Mouse (Mus musculus) ES-Bruce4 (cell line): ENCODE results near the gene Ttll1. TPM values are rescaled to one million over a fixed set of nuclear protein-coding genes. Genes with fewer than 3 reads are reported as not detected.
A peak's percentile ranks its signal among the peaks of the same experiment; 100 is the strongest.

Experiments
- H3K27ac ChIP-seq: 2 replicates; pipeline ENCODE4 v1.5.1; 2012; ENCODE audit warnings: low read length, inconsistent platforms; ENCODE audit not compliant: insufficient read depth
- H3K27me3 ChIP-seq: 2 replicates; pipeline ENCODE4 v1.6.1; 2012; ENCODE audit warnings: mild to moderate bottlenecking, low read length, inconsistent platforms; ENCODE audit not compliant: control insufficient read depth, poor library complexity, insufficient read depth, severe bottlenecking
- H3K36me3 ChIP-seq: 2 replicates; pipeline ENCODE4 v1.6.1; 2012; ENCODE audit warnings: inconsistent platforms, mild to moderate bottlenecking, low read length, moderate library complexity; ENCODE audit not compliant: control insufficient read depth, poor library complexity, insufficient read depth, severe bottlenecking
- H3K4me1 ChIP-seq: one replicate; pipeline ENCODE4 v1.8.1; 2011; ENCODE audit warnings: low read length; ENCODE audit not compliant: control insufficient read depth, insufficient read depth
- H3K4me3 ChIP-seq: 2 replicates; pipeline ENCODE4 v1.5.1; 2011; ENCODE audit warnings: low read depth, mild to moderate bottlenecking, low read length
- H3K9ac ChIP-seq: 2 replicates; pipeline ENCODE4 v1.6.1; 2012; ENCODE audit warnings: low read depth, mild to moderate bottlenecking, inconsistent platforms; ENCODE audit not compliant: poor library complexity, severe bottlenecking
- H3K9me3 ChIP-seq: replicated peaks from 2 replicates; pipeline ENCODE4 v1.6.1; 2012; ENCODE audit warnings: mild to moderate bottlenecking, low read length, inconsistent platforms; ENCODE audit not compliant: control insufficient read depth, poor library complexity, insufficient read depth, severe bottlenecking
- CTCF ChIP-seq: IDR thresholded peaks from one replicate; pipeline ENCODE4 v1.8.1; 2011; ENCODE audit warnings: low read depth, low read length
- EP300 ChIP-seq: IDR thresholded peaks from 2 replicates; pipeline ENCODE4 v1.6.1; 2011; ENCODE audit warnings: low read depth, low read length; ENCODE audit not compliant: insufficient read depth
- POLR2A ChIP-seq: IDR thresholded peaks from one replicate; pipeline ENCODE4 v1.8.1; 2011; ENCODE audit warnings: low read length; ENCODE audit not compliant: insufficient read depth
- polyA plus RNA-seq: library from polyadenylated mRNA; stranded (reverse); fragments of >200 nt; gene quantifications from 2 replicates; pipeline ENCODE4 v1.2.4, GENCODE M21; 2011; ENCODE audit warnings: low read depth; ENCODE audit not compliant: missing spikeins, insufficient read depth, insufficient read length

Gene Ttll1
- polyA plus RNA-seq, 1 experiment = 13.6 TPM

DNA sequence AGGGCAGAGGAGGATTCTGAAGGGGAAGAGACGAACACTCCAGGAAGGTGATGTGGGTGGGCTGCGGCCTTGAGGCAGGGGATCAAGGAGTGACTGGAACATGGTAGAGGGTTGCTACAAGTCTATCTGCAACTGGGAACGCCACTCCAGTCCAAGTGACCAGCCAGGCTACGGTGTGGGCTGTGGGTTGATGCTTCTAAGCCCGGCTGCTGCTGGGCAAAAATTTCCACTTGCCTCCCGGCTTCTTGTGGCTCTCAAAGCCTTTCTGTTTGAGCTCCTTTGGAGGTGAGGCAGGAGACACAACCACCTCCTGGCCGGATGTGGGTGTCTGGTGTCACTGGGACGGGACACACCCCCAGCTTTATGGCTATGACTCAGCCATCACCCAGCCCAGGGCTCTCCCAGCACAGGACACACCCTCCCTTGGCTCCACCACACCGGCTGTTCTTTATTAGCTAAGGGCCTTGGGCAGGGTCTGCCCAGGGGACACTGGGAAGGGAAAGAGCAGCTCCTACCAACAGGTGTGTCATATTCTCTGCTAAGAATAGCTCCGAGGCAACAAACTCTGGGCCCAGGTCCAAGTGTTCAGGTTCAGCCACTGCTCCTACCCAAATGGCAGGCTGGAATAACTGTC is 36.7 kb downstream of the Ttll1 start:
- Histone ChIP-seq H3K27ac (no peak overlapping the region), H3K4me1 (peaks cover 6% of the 10 kb centered on the region), H3K4me3 (no peak overlapping the region), H3K9ac (no peak overlapping the region), H3K27me3 (no peaks in the 10 kb centered on the region), H3K9me3 (no peaks in the 10 kb centered on the region), H3K36me3 (no peaks in the 10 kb centered on the region)
- TF ChIP-seq EP300 (0 out of 2 replicates have a peak, but pooled peaks have one; percentile 44), POLR2A (no peak)

DNA sequence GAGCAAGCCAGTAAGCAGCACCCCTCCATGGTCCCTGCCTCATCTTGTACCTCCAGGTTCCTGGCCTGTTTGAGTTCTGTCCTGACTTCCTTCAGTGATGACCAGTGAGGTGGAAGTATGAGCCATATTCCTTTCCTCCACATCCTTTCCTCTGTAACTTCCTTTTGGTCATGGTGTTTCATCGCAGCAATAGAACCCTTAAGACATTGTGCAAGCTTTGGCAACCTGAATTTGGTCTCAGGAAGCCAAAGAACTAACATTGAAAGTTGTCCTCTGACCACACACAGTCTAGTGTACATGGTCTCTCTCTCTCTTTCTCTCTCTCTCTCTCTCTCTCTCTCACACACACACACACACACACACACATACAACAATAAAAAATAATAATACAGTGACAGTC is 37.4 kb downstream of the Ttll1 start:
- no peak for TF ChIP-seq POLR2A
- TF ChIP-seq EP300 = no peak
- TF ChIP-seq CTCF = no peak
- H3K4me1 ChIP-seq = peaks cover 6% of the 10 kb centered on the region
- H3K27me3 ChIP-seq = no peaks in the 10 kb centered on the region
- no peaks in the 10 kb centered on the region for H3K9me3 ChIP-seq
- H3K36me3 ChIP-seq = no peaks in the 10 kb centered on the region
- no peak overlapping the region for H3K9ac ChIP-seq
- no peak overlapping the region for H3K4me3 ChIP-seq
- no peak overlapping the region for H3K27ac ChIP-seq

DNA sequence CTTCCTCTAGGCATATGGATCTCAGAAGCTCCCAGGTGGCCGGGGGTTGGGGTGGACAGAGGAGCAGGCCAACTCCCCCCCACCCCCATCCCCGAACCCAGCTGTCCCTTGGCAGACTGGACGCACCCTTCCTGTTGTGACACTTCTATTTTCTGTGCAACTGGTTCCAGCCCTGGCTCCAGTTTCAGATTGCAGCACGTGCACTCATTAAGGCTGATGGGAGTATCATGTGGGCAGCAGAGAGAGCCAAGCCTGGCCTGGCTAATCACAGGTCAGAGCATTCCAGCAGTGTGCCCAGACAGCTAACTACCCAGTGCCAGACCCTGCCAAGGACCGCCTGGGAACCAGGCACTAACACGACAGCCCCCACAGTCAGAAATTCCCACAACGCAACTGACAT is 39.2 kb downstream of the Ttll1 start:
- Histone ChIP-seq H3K4me3 (no peak overlapping the region), H3K27me3 (no peaks in the 10 kb centered on the region), H3K27ac (no peak overlapping the region), H3K36me3 (no peaks in the 10 kb centered on the region), H3K9ac (no peak overlapping the region), H3K4me1 (peaks cover 6% of the 10 kb centered on the region), H3K9me3 (no peaks in the 10 kb centered on the region)
- TF ChIP-seq POLR2A = no peak
- no peak for TF ChIP-seq CTCF
- TF ChIP-seq EP300 = no peak

- no peak overlapping the region for H3K27ac ChIP-seq
- no peak overlapping the region for H3K4me3 ChIP-seq
- H3K4me1 ChIP-seq = peaks cover 6% of the 10 kb centered on the region
- H3K9me3 ChIP-seq = no peaks in the 10 kb centered on the region
- no peak overlapping the region for H3K9ac ChIP-seq
- TF ChIP-seq EP300 = no peak
- no peak for TF ChIP-seq CTCF
- no peak for TF ChIP-seq POLR2A
- no peaks in the 10 kb centered on the region for H3K36me3 ChIP-seq
- H3K27me3 ChIP-seq = no peaks in the 10 kb centered on the region
These were observed 40.2 kb downstream of the Ttll1 start for GRCm38 (mm10) chr15:83470443-83470842.

- H3K27ac ChIP-seq = no peak overlapping the region
- H3K36me3 ChIP-seq = no peaks in the 10 kb centered on the region
- H3K4me3 ChIP-seq = no peak overlapping the region
- no peaks in the 10 kb centered on the region for H3K9me3 ChIP-seq
- H3K4me1 ChIP-seq = peaks cover 3% of the 10 kb centered on the region
- no peak overlapping the region for H3K9ac ChIP-seq
- TF ChIP-seq POLR2A = no peak
- no peak for TF ChIP-seq CTCF
- TF ChIP-seq EP300 = no peak
- no peaks in the 10 kb centered on the region for H3K27me3 ChIP-seq
These were observed 41.3 kb downstream of the Ttll1 start for GRCm38 (mm10) chr15:83469279-83469821.

- no peaks in the 10 kb centered on the region for H3K27me3 ChIP-seq
- H3K36me3 ChIP-seq = no peaks in the 10 kb centered on the region
- H3K4me1 ChIP-seq = no peaks in the 10 kb centered on the region
- no peak overlapping the region for H3K4me3 ChIP-seq
- H3K27ac ChIP-seq = no peak overlapping the region
- no peak overlapping the region for H3K9ac ChIP-seq
- no peaks in the 10 kb centered on the region for H3K9me3 ChIP-seq
- no peak for TF ChIP-seq CTCF
- TF ChIP-seq POLR2A = no peak
- no peak for TF ChIP-seq EP300
These were observed 43.3 kb downstream of the Ttll1 start for GRCm38 (mm10) chr15:83467232-83467966.
